Mouse (Mus musculus) bone marrow, adult 2 months (tissue): ENCODE measurements around the gene Gpr108.

Experiments used
- CTCF ChIP-seq: fragments of 200-500 bp; IDR thresholded peaks from 2 replicates; pipeline ENCODE4 v1.5.1; 2011; ENCODE audit warnings: low read length, control low read depth; ENCODE audit not compliant: control insufficient read depth, insufficient read depth
- POLR2A ChIP-seq: fragments of 200-500 bp; IDR thresholded peaks from 2 replicates; pipeline ENCODE4 v1.6.1; 2011; ENCODE audit warnings: low read depth, mild to moderate bottlenecking, control low read depth, low read length, borderline replicate concordance; ENCODE audit not compliant: control insufficient read depth

DNA sequence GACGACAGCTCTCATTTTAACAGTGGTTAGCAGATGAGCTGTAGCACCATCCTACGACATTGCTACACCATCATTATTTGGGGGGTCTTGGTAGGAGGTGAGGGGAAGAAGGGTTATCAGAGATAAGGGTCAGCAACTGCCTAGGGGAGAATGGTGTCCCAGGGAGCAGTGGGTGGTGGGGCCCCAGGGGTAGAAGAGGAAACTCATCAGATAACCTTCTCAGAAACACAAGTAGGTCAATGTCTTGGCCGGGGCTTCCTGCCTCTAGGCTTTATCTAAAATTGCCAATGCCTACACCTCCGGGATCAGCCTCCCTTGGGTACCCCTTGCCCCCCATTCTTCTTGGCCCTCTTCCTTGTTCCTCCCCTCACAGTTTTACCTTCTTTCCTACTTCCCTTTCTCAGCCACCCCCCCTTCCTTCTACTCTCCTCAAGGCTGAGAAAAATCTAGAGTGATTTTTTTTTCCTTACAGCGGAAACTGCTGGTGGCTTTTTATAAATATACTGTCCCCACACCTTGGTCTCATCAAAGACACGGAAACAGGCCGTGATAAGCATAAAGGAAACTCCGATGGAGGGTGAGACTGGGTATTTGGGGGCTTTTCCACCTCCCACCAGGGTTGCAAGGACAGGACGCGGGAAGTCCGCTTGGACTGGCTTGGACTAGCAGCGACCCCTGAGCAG is 59.6 kb downstream of the Gpr108 start:
- TF ChIP-seq CTCF (no peak), POLR2A (no peak)
